Mouse (Mus musculus): Measurements from ENCODE around the gene Gm5935. TPM values are rescaled to one million over a fixed set of nuclear protein-coding genes. Genes with fewer than 3 reads are reported as not detected.
"Not testable (repeated sequence)": the region's sequence is repeated elsewhere in the genome, so short reads cannot be mapped to it uniquely, and the experiment has no call there.

Gene Gm5935
- not detected in 2 replicates for polyA plus RNA-seq (2015; fragmentation: Nextera tagmentation; extraction: Ambion mirVana)

- 84% methylated on average over 5 of the region's 5 CpGs for WGBS
- H3K9ac ChIP-seq; ATAC-seq; H3K36me3 ChIP-seq; H3K4me1 ChIP-seq (replicated peaks); H3K27me3 ChIP-seq (replicated peaks); H3K4me3 ChIP-seq (replicated peaks); H3K4me2 ChIP-seq (replicated peaks); H3K27ac ChIP-seq; H3K9me3 ChIP-seq: not testable (repeated sequence)
These were observed at the start of gene Gm5935 for GRCm38 (mm10) chrX:24775064-24775463. Gm5935 (minus strand) TSS chrX:24775164.

Other genes with a start within 250 kb of the Gm5935 start
- not detected in 2 replicates for gene Gm4297, start 200.3 kb downstream of the Gm5935 start, polyA plus RNA-seq (2015; fragmentation: Nextera tagmentation; extraction: Ambion mirVana)